Mouse (Mus musculus) thymus, adult 2 months (tissue): ENCODE data around the gene Oser1. TPM values are rescaled to one million over a fixed set of nuclear protein-coding genes. Genes with fewer than 3 reads are reported as not detected.

Experiments used
- DNase-seq: peaks from one replicate; pipeline ENCODE4 v3.0.0; 2021
- H3K27ac ChIP-seq: fragments of 200-500 bp; 2 replicates; pipeline ENCODE4 v1.5.1; 2012; ENCODE audit warnings: low read length, control low read depth; ENCODE audit not compliant: control insufficient read depth, insufficient read depth
- H3K27me3 ChIP-seq: fragments of 200-500 bp; 2 replicates; pipeline ENCODE4 v1.6.1; 2012; ENCODE audit warnings: mild to moderate bottlenecking, low read length, moderate library complexity, mixed read lengths; ENCODE audit not compliant: control insufficient read depth, insufficient read depth
- H3K36me3 ChIP-seq: fragments of 200-500 bp; 2 replicates; pipeline ENCODE4 v1.6.1; 2012; ENCODE audit warnings: mild to moderate bottlenecking, low read length, moderate library complexity; ENCODE audit not compliant: control insufficient read depth, insufficient read depth
- H3K4me1 ChIP-seq: fragments of 200-500 bp; replicated peaks from 2 replicates; pipeline ENCODE4 v1.6.1; 2012; ENCODE audit warnings: low read length; ENCODE audit not compliant: control insufficient read depth, insufficient read depth
- H3K4me3 ChIP-seq: fragments of 200-500 bp; 2 replicates; pipeline ENCODE4 v1.5.1; 2012; ENCODE audit warnings: mild to moderate bottlenecking, low read length, control low read depth, moderate library complexity; ENCODE audit not compliant: control insufficient read depth, insufficient read depth
- CTCF ChIP-seq: fragments of 200-500 bp; IDR thresholded peaks from 2 replicates; pipeline ENCODE4 v1.5.1; 2012; ENCODE audit warnings: mild to moderate bottlenecking, control low read depth, low read length, moderate library complexity, borderline replicate concordance; ENCODE audit not compliant: control insufficient read depth, poor library complexity, insufficient read depth; ENCODE audit errors: extremely low read depth
- POLR2A ChIP-seq: fragments of 200-500 bp; IDR thresholded peaks from 2 replicates; pipeline ENCODE4 v1.6.1; 2012; ENCODE audit warnings: mild to moderate bottlenecking, low read length, control low read depth, moderate library complexity; ENCODE audit not compliant: control insufficient read depth, poor library complexity, insufficient read depth; ENCODE audit errors: extremely low read depth
- WGBS: fragments of 180-500 bp; shearing (Covaris S2); methylation state at CpG from one replicate; pipeline ENCODE4 v1.1.7; 2018; 5-methylcytosine and 5-hydroxymethylcytosine counted together
- polyA plus RNA-seq: library from polyadenylated mRNA; depleted of rRNA; stranded (reverse); fragments of >200 nt; gene quantifications from 2 replicates; pipeline ENCODE4 v1.2.3, GENCODE M21; 2012

Gene Oser1
- polyA plus RNA-seq, 1 experiment, result 18.5 TPM

DNA sequence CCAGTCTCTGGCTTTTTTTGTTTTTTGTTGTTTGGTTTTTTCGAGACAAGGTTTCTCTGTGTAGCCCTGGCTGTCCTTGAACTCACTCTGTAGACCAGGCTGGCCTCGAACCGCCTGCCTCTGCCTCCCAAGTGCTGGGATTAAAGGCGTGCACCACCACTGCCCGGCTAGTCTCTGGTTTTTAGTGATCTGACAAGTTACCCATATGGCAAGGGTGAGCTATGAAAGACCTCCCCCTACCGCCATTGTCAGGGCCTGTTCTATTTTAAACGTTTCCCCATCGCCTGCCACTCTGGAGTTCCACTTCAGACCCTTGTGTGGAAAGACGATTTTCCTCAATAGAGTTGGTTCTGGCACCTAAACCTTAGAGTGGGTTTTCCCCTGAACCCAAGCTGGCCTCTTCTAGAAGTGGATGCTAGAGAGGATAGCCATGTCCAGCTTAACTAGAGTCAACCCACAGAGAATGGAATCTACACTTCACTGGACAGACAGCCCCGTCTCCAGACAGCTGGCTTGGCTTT, 4.1 kb downstream of the Oser1 start:
- Histone ChIP-seq H3K27ac (no peak overlapping the region), H3K27me3 (no peaks in the 10 kb centered on the region), H3K4me3 (peak overlapping the region; percentile 79), H3K36me3 (no peaks in the 10 kb centered on the region), H3K4me1 (peaks cover 7% of the 10 kb centered on the region)
- TF ChIP-seq CTCF, result no peak
- TF ChIP-seq POLR2A, result no peak
- 16% methylated on average over 10 of the region's 10 CpGs for WGBS
- DNase-seq, result peak; percentile 17

DNA sequence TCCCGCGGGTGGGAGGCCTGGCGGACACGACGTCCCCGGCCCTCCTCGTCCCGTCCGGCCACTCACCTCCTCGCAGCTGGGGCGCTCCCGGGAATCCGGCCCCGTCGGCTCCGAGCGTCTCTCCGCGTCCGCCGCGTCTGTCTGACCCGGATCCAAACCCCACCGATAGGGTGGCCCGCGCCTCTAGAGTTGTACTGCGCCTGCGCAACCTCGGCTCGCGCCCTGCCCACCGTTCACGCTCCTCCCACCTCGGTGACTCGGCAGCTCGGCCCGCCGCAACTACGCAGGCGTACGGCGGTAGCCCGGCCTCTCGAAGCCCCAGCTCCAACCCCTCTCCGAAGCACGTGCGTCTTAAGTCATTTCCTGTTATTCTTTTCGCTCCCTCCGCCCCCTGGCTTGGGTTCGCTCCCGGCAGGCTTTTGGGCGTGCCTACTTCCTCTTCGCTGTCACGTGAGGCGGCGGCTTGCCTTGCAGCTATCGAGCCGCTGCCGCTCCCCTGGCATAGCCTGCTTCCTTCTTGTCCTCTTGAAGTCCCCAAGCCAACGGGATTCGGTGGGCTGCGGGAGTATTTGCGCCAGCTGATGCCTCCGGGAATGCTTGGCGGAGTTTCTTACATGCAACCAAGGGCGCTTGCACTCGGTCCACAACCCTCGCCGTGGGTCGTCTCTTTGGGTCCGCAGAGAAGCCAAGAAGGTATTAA, 5.0 kb downstream of the Oser1 start:
- peak overlapping the region; percentile 32; the same call in 1 of the 2 replicates for H3K27ac ChIP-seq
- H3K27me3 ChIP-seq, result no peaks in the 10 kb centered on the region
- peaks cover 7% of the 10 kb centered on the region for H3K4me1 ChIP-seq
- peak; percentile 99 for DNase-seq
- WGBS, result under 1% methylated on average over 71 of the region's 71 CpGs
- H3K4me3 ChIP-seq, result peak overlapping the region; percentile 88
- H3K36me3 ChIP-seq, result no peaks in the 10 kb centered on the region; the same call in 1 of the 2 replicates
- peak; percentile 60 for TF ChIP-seq CTCF
- TF ChIP-seq POLR2A, result peak; percentile 57

DNA sequence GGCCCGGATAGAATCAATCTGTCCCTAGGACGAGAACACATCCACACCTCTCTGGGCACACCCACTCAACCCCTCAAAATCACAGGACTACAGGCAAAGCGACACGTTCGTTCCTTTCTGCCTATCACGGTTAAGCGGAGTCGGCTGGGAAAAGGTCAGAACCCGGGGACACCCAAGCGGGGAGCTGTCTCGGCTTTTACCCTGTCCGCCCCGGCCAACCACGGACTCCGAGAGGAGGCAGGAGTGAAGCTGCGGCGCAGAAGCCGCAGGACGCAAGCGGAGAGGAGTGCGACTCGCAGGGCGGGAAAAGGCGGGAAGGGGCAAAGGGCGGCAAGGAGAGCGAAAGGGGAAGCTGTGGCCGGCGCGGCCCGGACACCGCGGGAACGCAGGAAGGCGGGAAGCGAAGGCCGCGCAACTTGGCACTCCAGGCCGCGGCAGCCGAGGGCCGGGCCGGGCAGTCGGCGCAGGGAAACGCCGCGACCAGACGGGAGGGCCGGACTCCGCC, 5.6 kb downstream of the Oser1 start:
- H3K36me3 ChIP-seq, result peaks cover under 1% of the 10 kb centered on the region; the same call in 1 of the 2 replicates
- H3K4me1 ChIP-seq, result peaks cover 7% of the 10 kb centered on the region
- no peak for TF ChIP-seq POLR2A
- TF ChIP-seq CTCF, result no peak
- WGBS, result under 1% methylated on average over 50 of the region's 50 CpGs
- DNase-seq, result peak; percentile 51
- no peak overlapping the region; the same call in 1 of the 2 replicates for H3K27ac ChIP-seq
- no peaks in the 10 kb centered on the region for H3K27me3 ChIP-seq
- peak overlapping the region; percentile 88 for H3K4me3 ChIP-seq

DNA sequence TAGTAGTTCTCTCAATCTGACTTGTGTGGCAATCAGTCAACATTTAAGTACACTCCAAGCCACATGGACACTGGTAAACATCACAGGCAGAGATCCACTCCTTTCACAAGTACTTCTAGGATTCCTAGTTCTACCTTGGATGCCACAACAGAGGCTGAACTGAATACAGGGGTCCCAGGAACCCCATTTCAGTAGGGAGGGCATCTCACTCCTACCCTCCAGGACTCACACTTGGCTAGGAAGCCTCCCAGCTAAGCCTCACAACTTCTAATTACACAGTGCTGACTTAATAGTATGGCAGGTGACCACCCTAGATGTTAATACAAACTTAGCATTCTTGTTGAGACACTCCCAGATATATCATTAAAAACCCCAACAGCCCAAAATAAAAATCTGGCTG, 6.7 kb downstream of the Oser1 start:
- no peak for TF ChIP-seq CTCF
- no peak for TF ChIP-seq POLR2A
- Histone ChIP-seq H3K4me3 (no peak overlapping the region), H3K27ac (no peak overlapping the region), H3K36me3 (peaks cover 11% of the 10 kb centered on the region), H3K27me3 (no peaks in the 10 kb centered on the region), H3K4me1 (peaks cover 8% of the 10 kb centered on the region)
- no peak for DNase-seq

DNA sequence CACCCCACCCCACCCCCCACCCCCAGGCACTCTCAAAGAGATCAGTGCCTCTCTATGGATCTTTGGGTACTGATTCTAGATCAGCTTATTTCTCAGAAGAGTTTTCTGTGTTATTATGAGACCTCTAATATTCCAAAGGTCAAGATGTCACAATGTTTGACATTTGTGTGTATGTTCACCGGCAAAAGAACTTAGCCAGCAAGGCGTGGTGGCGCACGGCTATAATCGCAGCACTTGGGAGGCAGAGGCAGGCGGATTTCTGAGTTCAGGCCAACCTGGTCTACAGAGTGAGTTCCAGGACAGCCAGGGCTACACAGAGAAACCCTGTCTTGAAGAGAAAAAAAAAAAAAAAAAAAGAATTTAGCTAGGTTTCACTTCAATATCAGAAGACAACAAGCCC, 7.5 kb downstream of the Oser1 start:
- 90% methylated on average over 6 of the region's 6 CpGs for WGBS
- no peak for DNase-seq
- TF ChIP-seq POLR2A (no peak), CTCF (no peak)
- no peak overlapping the region for H3K27ac ChIP-seq
- H3K4me3 ChIP-seq, result no peak overlapping the region
- H3K4me1 ChIP-seq, result peaks cover 10% of the 10 kb centered on the region
- no peaks in the 10 kb centered on the region for H3K27me3 ChIP-seq
- H3K36me3 ChIP-seq, result peaks cover 12% of the 10 kb centered on the region

DNA sequence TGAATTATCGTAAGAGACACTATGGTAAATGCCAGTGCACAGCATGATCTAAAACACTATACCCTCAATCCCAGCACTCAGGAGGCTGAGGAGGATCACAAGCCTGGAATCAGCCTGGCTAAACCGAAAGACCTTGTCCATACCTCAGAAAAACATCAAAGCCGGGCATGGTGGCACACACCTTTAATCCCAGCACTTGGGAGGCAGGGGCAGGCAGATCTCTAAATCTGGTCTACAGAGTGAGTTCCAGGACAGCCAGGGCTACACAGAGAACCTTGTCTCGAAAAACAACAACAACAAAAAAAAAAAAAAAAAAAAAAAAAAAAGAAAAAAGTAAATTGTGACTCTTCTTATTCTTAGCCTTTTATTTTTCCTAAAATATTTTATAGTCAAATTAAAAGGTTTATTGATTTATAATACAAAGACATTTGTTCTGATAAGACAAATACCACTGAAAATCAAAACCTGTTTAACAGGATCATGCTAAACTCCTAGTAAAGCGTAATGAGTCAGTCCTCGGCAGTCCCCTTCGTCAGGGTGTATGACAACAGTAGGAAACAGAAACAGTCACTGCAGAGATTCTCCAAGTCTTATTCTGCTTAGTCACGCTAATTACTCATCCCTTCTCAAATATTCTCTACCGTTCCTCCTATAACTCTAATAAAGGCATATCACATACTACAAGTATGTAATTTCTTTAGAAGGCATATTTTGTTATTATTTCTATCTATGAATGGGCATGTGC, 11.5 kb downstream of the Oser1 start:
- H3K27ac ChIP-seq, result no peak overlapping the region
- H3K4me3 ChIP-seq, result no peak overlapping the region
- WGBS, result 92% methylated on average over 9 of the region's 9 CpGs
- H3K4me1 ChIP-seq, result peaks cover 4% of the 10 kb centered on the region
- DNase-seq, result no peak
- no peaks in the 10 kb centered on the region for H3K27me3 ChIP-seq
- TF ChIP-seq POLR2A, result no peak
- TF ChIP-seq CTCF, result no peak
- H3K36me3 ChIP-seq, result peaks cover 47% of the 10 kb centered on the region
